Mouse (Mus musculus) lung, postnatal 0 days (tissue): ENCODE data around the gene Tank.

Source experiments
- CTCF ChIP-seq: IDR thresholded peaks from 2 replicates; pipeline ENCODE4 v1.5.1; 2016; ENCODE audit warnings: antibody characterized with exemption, mild to moderate bottlenecking
- EP300 ChIP-seq: IDR thresholded peaks from 2 replicates; pipeline ENCODE4 v1.6.1; 2016; ENCODE audit warnings: antibody characterized with exemption, mild to moderate bottlenecking, control low read depth

GRCm38 (mm10) chr2:61580555-61581080 lies 2.2 kb downstream of the Tank start:
- TF ChIP-seq CTCF (no peak), EP300 (no peak)
